In the genomic region with DNA sequence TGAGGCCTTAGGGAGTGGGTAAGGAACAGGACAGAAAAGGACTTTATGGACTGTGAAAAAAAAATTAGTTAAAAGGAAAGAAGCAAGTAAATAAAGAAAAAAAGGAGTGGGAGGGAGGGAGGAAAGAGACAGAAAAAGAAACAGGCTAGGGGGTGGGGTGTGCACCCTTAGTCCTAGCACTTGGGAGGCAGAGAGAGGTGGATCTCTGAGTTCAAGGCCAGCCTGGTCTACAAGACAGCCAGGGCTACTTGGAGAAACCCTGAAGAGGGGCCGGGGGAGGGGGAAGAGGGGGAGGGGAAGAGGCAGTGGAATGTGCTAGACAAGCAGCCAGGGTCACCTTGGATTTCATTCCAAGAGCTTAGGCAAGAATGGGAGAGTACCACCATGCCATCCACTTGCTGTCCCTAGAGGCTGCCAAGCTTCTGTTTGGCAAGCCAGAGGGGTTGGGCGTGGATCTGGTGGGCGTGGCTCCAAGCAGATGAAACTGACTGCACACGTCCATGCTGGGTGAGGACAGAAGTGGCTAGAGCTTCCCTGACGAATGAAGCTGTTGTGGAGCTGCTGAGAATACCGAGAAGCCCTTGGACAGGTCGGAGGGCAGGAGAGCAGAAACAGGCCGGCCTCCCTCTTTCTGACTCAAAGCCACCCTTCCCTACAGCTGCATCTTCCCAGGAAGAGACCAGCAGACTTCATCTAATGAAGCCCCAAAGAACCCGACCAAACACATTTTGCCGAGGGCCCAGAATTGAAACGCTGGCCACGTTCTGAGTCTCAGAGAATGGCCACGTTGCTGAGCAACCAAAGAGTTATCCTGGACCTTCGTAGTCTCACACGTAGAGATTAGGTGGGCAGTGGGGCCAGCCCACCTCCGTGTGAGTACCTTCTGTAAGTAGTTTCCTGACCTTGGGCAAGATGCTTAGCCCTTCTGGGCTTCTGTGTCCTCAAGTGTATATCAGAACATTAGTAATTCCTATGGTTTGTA, we compare ENCODE assay signal across 8 mouse cellular contexts. TPM values are rescaled to one million over a fixed set of nuclear protein-coding genes. Genes with fewer than 3 reads are reported as not detected.
DNase-seq lines count a peak whose midpoint lies in the region; ATAC-seq lines count a peak whose summit lies in the region.

No protein-coding gene starts in this region.

- no peak overlapping the region for H3K9ac ChIP-seq in forebrain, embryonic 12.5 days

- 0 out of 2 replicates have a peak overlapping the region, but pooled peaks have one; percentile 4 for H3K27ac ChIP-seq in forebrain, embryonic 12.5 days
- no peak overlapping the region; the same call in 1 of the 2 replicates for H3K27ac ChIP-seq in forebrain, embryonic 10.5 days
- H3K27ac ChIP-seq in brown adipose tissue, adult 24 weeks (replicated peaks; ENCODE audit: low read depth, low read length): peak overlapping the region; percentile 33; the same call in 1 of the 2 replicates
- H3K27ac ChIP-seq in midbrain, embryonic 10.5 days (replicated peaks): peak overlapping the region; percentile 69

- no peaks in the 10 kb centered on the region for H3K36me3 ChIP-seq in forebrain, embryonic 12.5 days (replicated peaks)
- H3K36me3 ChIP-seq in forebrain, embryonic 10.5 days (replicated peaks): no peaks in the 10 kb centered on the region
- no peaks in the 10 kb centered on the region for H3K36me3 ChIP-seq in midbrain, embryonic 10.5 days

- H3K9me3 ChIP-seq in forebrain, embryonic 12.5 days: no peaks in the 10 kb centered on the region
- H3K9me3 ChIP-seq in forebrain, embryonic 10.5 days: no peaks in the 10 kb centered on the region
- H3K9me3 ChIP-seq in midbrain, embryonic 10.5 days (replicated peaks): no peaks in the 10 kb centered on the region

- DNase-seq in forebrain, embryonic 10.5 days (ENCODE audit: extremely low spot score, low spot score): no peak
- peak; percentile 73 to 75 for DNase-seq in heart, postnatal 10 days
- peak; percentile 63 to 83 for DNase-seq in kidney, postnatal 25 days
- no peak for DNase-seq in midbrain, embryonic 10.5 days (ENCODE audit: low spot score)
- no peak for DNase-seq in embryo, embryonic 11 days
- no peak for DNase-seq in left cerebral cortex, adult 11 months (ENCODE audit: low spot score)

- 45% methylated on average over 16 of the region's 16 CpGs for WGBS in forebrain, embryonic 12.5 days
- WGBS in forebrain, embryonic 10.5 days: 64% methylated on average over 16 of the region's 16 CpGs
- WGBS in midbrain, embryonic 10.5 days: 53% methylated on average over 16 of the region's 16 CpGs

- peaks cover 15% of the 10 kb centered on the region for H3K4me1 ChIP-seq in forebrain, embryonic 12.5 days
- peaks cover 26% of the 10 kb centered on the region for H3K4me1 ChIP-seq in forebrain, embryonic 10.5 days
- peaks cover 7% of the 10 kb centered on the region; the same call in 1 of the 2 replicates for H3K4me1 ChIP-seq in brown adipose tissue, adult 24 weeks (ENCODE audit: control insufficient read depth, insufficient read depth, insufficient read length, low read length)
- H3K4me1 ChIP-seq in midbrain, embryonic 10.5 days: peaks cover 29% of the 10 kb centered on the region

- ATAC-seq in forebrain, embryonic 12.5 days (ENCODE audit: low FRiP score): no peak

- intact Hi-C loops in heart, postnatal 10 days (cut with DNase I): no loop called here

- H3K4me2 ChIP-seq in forebrain, embryonic 12.5 days: no peak overlapping the region

- H3K27me3 ChIP-seq in forebrain, embryonic 12.5 days: no peaks in the 10 kb centered on the region; the same call in 1 of the 2 replicates
- H3K27me3 ChIP-seq in forebrain, embryonic 10.5 days (ENCODE audit: poor library complexity, severe bottlenecking): no peaks in the 10 kb centered on the region
- H3K27me3 ChIP-seq in midbrain, embryonic 10.5 days (ENCODE audit: low read depth, poor library complexity, severe bottlenecking): no peaks in the 10 kb centered on the region

- H3K4me3 ChIP-seq in forebrain, embryonic 12.5 days (replicated peaks): no peak overlapping the region
- H3K4me3 ChIP-seq in forebrain, embryonic 10.5 days: no peak overlapping the region
- H3K4me3 ChIP-seq in brown adipose tissue, adult 24 weeks (ENCODE audit: insufficient read depth, low read depth, low read length): peak overlapping the region; percentile 23; the same call in 1 of the 2 replicates
- H3K4me3 ChIP-seq in midbrain, embryonic 10.5 days: no peak overlapping the region

RNA-seq across cellular contexts. Expression of gene Commd7, which starts 31.6 kb away (rescaled TPM):
- 67.3 and 68.6 TPM in 2 replicates for polyA plus RNA-seq in forebrain, embryonic 12.5 days (2016; fragmentation: Nextera tagmentation; extraction: Ambion mirVana)
- 66.2 and 71.8 TPM in 2 replicates for polyA plus RNA-seq in forebrain, embryonic 10.5 days (2016; fragmentation: Nextera tagmentation; extraction: Ambion mirVana)
- 15.4 and 21.2 TPM in 2 replicates for polyA plus RNA-seq in brown adipose tissue, adult 24 weeks (2012; ENCODE audit: insufficient read depth, insufficient read length, missing spikeins)
- 10 to 100 TPM; 20.1 to 24.2 TPM for total RNA-seq in heart, postnatal 10 days (2021)
- 69.7 and 70.5 TPM in 2 replicates for polyA plus RNA-seq in midbrain, embryonic 10.5 days (2016; fragmentation: Nextera tagmentation; extraction: Ambion mirVana)

RNA-seq across cellular contexts. Expression of gene Dnmt3b, which starts 48.3 kb away (rescaled TPM):
- 9.2 and 10.7 TPM in 2 replicates for polyA plus RNA-seq in forebrain, embryonic 12.5 days (2016; fragmentation: Nextera tagmentation; extraction: Ambion mirVana)
- polyA plus RNA-seq in forebrain, embryonic 10.5 days (2016; fragmentation: Nextera tagmentation; extraction: Ambion mirVana): 24.8 and 26.9 TPM in 2 replicates
- not detected in 2 replicates for polyA plus RNA-seq in brown adipose tissue, adult 24 weeks (2012; ENCODE audit: insufficient read depth, insufficient read length, missing spikeins)
- 1 to 10 TPM; 2.4 to 2.6 TPM for total RNA-seq in heart, postnatal 10 days (2021)
- 18.8 and 20.6 TPM in 2 replicates for polyA plus RNA-seq in midbrain, embryonic 10.5 days (2016; fragmentation: Nextera tagmentation; extraction: Ambion mirVana)

Comparison
In these comparisons a context has a peak if more than half of its experiments do, and no peak if none do; other contexts are left out.
1. DNase-seq: peak in heart, postnatal 10 days (2 of 2) and kidney, postnatal 25 days (2 of 2); none in forebrain, embryonic 10.5 days (single experiment), midbrain, embryonic 10.5 days (single experiment), embryo, embryonic 11 days (single experiment) and left cerebral cortex, adult 11 months (single experiment).